Mouse (Mus musculus) forebrain, embryonic 15.5 days (tissue): ENCODE measurements around the gene Nog. TPM values are rescaled to one million over a fixed set of nuclear protein-coding genes. Genes with fewer than 3 reads are reported as not detected.
A peak's percentile ranks its signal among the peaks of the same experiment; 100 is the strongest.

Experiments
- ATAC-seq: fragments of 200-750 bp; cut with Nextera tagmentation; replicated peaks from 2 replicates; pipeline ENCODE4 v1.8.0; 2017; ENCODE audit warnings: mild to moderate bottlenecking, moderate TSS enrichment, moderate library complexity
- H3K27ac ChIP-seq: fragments of 300-500 bp; sonication (generic); replicated peaks from 2 replicates; pipeline ENCODE4 v1.5.1; 2015; ENCODE audit warnings: mild to moderate bottlenecking, inconsistent platforms
- H3K27me3 ChIP-seq: fragments of 300-500 bp; sonication (generic); 2 replicates; pipeline ENCODE4 v1.6.1; 2015; ENCODE audit warnings: inconsistent platforms
- H3K36me3 ChIP-seq: fragments of 300-500 bp; sonication (generic); 2 replicates; pipeline ENCODE4 v1.6.1; 2015; ENCODE audit warnings: mild to moderate bottlenecking, inconsistent platforms
- H3K4me1 ChIP-seq: fragments of 300-500 bp; sonication (generic); 2 replicates; pipeline ENCODE4 v1.6.1; 2015; ENCODE audit warnings: inconsistent platforms
- H3K4me2 ChIP-seq: fragments of 300-500 bp; sonication (generic); replicated peaks from 2 replicates; pipeline ENCODE4 v1.6.1; 2015; ENCODE audit warnings: mild to moderate bottlenecking, inconsistent platforms
- H3K4me3 ChIP-seq: fragments of 300-500 bp; sonication (generic); 2 replicates; pipeline ENCODE4 v1.5.1; 2015; ENCODE audit warnings: mild to moderate bottlenecking, inconsistent platforms
- H3K9ac ChIP-seq: fragments of 300-500 bp; sonication (generic); replicated peaks from 2 replicates; pipeline ENCODE4 v1.6.1; 2015; ENCODE audit warnings: mild to moderate bottlenecking, inconsistent platforms
- H3K9me3 ChIP-seq: fragments of 300-500 bp; sonication (generic); 2 replicates; pipeline ENCODE4 v1.6.1; 2016; ENCODE audit warnings: inconsistent platforms
- WGBS: fragments of 180-500 bp; shearing (Covaris S2); methylation state at CpG from one replicate; pipeline ENCODE4 v1.1.7; 2015; ENCODE audit warnings: mixed read lengths; 5-methylcytosine and 5-hydroxymethylcytosine counted together
- polyA plus RNA-seq: library from polyadenylated mRNA; unstranded; fragments of >200 nt; fragmentation: Nextera tagmentation; extraction: Ambion mirVana; gene quantifications from 2 replicates; pipeline ENCODE4 v1.2.1, GENCODE M21; 2015

The Nog gene
- polyA plus RNA-seq, 1 experiment from 2014 or later: 3.6 TPM

DNA sequence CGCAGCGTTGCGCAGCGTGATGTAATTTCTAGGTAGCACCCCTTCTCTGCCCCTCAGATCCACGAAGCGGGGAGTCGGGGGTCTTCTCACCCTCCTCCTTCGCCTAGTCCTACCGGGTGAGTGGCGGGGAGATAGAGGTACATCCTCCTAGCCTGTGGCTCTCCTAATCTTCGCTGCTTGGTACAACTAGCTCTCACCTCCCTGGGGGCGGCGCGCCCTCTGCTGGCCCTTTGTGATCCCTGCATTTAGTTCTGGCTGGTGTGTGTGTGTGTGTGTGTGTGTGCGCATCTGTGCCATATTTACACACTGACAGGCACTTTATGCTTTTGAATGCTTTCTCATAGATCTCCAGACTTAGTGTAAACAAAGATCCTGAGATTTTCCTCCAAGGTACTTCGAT lies 1.3 kb upstream of the Nog start:
- H3K27me3 ChIP-seq: peaks cover 7% of the 10 kb centered on the region; the same call in 1 of the 2 replicates
- WGBS: 2% methylated on average over 13 of the region's 16 CpGs
- H3K4me2 ChIP-seq: peak overlapping the region; percentile 96
- no peaks in the 10 kb centered on the region for H3K9me3 ChIP-seq
- H3K36me3 ChIP-seq: no peaks in the 10 kb centered on the region
- peaks cover 30% of the 10 kb centered on the region for H3K4me1 ChIP-seq
- ATAC-seq: peak; percentile 78
- H3K27ac ChIP-seq: peak overlapping the region; percentile 94
- peak overlapping the region; percentile 86 for H3K4me3 ChIP-seq
- no peak overlapping the region for H3K9ac ChIP-seq

DNA sequence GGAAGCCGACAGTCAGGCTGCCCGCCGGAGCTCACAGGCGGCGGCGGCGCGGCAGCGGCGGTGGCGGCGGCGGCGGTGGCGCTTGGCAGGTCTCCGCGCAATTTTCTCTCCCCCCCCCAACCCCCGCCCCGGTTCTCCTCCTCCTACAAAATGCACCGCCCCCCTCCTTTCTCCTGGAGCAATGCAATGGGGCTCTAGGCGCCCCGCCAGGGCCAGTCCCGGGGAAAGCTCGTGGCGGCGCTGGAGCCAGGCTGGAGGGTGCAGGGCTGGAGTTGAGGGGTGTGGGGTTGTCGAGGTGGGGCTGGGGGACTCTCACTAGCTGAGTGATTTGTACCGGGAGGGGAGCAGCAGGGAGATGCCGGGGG lies 666 bp upstream of the Nog start:
- Histone ChIP-seq H3K4me1 (peaks cover 36% of the 10 kb centered on the region), H3K9me3 (no peaks in the 10 kb centered on the region), H3K9ac (peak overlapping the region; percentile 67), H3K27ac (peak overlapping the region; percentile 94), H3K27me3 (peaks cover 7% of the 10 kb centered on the region; the same call in 1 of the 2 replicates), H3K4me2 (peak overlapping the region; percentile 96), H3K4me3 (peak overlapping the region; percentile 86), H3K36me3 (no peaks in the 10 kb centered on the region)
- WGBS: under 1% methylated on average over 23 of the region's 29 CpGs
- ATAC-seq: peak; percentile 71

DNA sequence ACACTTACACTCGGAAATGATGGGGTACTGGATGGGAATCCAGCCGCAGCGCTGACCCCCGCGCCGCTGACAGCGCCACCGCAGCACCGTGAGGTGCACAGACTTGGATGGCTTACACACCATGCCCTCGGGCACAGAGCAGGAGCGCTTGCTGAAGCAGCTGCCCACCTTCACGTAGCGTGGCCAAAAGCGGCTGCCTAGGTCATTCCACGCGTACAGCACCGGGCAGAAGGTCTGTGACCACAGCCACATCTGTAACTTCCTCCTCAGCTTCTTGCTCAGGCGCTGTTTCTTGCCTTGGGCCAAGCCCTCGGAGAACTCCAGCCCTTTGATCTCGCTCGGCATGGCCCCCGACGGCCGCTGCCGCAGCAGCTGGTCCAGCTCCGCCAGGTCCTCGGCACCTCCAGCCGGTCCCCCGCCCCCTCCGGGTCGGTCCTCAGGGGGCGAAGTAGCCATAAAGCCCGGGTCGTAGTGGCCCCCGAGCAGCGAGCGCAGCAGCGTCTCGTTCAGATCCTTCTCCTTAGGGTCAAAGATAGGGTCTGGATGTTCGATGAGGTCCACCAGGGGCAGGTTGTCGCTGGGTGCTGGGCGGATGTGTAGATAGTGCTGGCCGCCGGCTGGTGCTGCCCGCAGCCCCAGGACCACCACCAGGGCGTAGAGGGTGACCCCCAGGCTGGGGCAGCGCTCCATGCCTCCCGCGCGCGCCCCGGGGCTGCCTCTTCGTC lies 639 bp downstream of the Nog start:
- Histone ChIP-seq H3K9me3 (no peaks in the 10 kb centered on the region), H3K9ac (peak overlapping the region; percentile 67), H3K4me3 (peak overlapping the region; percentile 86), H3K27ac (peak overlapping the region; percentile 94), H3K36me3 (no peaks in the 10 kb centered on the region), H3K4me2 (peak overlapping the region; percentile 96), H3K27me3 (peaks cover 3% of the 10 kb centered on the region; the same call in 1 of the 2 replicates), H3K4me1 (peaks cover 39% of the 10 kb centered on the region)
- ATAC-seq: 0 out of 2 replicates have a peak, but pooled peaks have one; percentile 0
- WGBS: under 1% methylated on average over 53 of the region's 53 CpGs

DNA sequence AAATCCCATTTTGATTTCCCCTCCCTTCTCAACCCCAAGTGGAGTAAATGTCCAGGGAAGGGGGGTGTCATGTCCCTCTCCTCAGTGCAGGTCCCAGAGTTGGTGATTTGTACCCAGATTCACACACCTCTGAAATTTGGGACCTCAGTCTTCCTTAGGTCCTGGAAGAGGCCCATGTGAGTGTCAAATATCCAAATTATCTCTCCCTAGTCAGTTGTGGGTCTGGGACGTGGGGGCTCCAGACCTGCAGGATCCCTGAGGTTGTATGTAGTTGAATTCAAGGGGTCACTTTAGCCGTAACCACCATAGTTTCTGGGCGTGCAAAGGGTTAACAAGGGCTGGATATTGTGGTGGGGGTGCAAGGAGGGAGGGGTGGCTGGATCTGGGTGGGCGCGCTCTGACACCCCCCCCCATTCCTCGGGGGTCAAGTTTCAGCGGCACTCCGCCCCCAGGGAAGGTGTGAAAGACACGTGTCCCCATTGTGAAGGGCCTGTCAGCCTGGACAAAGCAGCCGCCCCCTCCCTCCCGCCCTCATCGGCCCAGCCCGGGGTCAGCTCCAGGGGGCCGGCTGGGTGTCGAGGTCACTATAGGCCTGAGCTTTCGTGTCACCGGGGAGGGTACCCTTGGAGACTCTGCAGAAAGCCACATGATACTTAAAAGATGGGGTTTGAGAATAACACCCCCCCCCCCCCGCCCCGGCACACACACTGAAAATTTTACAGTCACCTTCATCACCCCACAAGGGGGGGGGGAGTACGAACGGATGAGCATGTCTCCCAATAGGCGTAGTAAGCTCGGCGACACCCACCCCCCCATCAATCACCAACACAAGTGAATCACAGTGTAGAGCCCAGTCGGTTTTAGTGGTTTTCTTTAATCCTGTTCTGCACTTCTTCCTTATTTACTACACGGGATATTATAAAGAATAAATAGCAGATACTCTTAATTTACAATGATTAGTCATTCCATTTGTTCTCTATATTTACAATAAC lies 2.1 kb downstream of the Nog start:
- ATAC-seq: no peak
- peaks cover 39% of the 10 kb centered on the region for H3K4me1 ChIP-seq
- H3K9ac ChIP-seq: peak overlapping the region; percentile 4; the same call in 1 of the 2 replicates
- under 1% methylated on average over 26 of the region's 26 CpGs for WGBS
- no peaks in the 10 kb centered on the region for H3K36me3 ChIP-seq
- peak overlapping the region; percentile 90 for H3K4me2 ChIP-seq
- H3K9me3 ChIP-seq: no peaks in the 10 kb centered on the region
- H3K27me3 ChIP-seq: peaks cover 3% of the 10 kb centered on the region; the same call in 1 of the 2 replicates
- peak overlapping the region; percentile 50 for H3K4me3 ChIP-seq
- peak overlapping the region; percentile 41 for H3K27ac ChIP-seq

DNA sequence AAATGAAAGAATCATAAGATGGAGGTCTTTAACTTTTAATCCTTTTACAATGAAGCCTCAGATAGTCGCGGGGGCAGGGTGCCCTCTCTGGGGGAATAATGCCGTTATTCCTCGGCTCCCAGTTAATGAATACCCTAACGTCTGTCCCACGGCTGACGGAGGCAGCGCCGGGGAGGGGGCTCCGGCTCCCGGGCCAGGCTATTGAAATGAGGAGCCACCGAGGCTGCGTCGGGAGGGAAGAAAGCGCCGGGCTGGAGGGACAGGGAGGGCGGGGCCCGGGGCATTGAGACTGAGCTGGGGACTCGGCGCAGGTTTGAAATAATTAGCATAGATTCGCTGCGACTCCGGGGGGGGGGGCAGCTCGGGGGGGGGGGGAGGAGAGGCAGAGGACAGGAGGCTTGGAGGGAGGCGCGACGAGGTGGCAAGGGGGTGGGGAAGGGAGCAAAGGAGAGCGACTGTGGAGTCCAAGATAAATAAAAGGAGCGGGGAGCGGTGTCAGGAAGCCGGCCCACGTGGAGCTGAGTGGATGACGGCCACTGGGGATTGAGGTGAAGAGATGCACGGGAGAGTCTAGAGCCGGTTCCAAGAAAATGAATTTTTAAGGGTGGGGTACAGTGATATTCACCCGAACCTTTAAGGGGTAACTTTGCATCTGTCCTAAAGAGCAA lies 2.9 kb downstream of the Nog start:
- H3K9me3 ChIP-seq: no peaks in the 10 kb centered on the region
- peak overlapping the region; percentile 43; the same call in 1 of the 2 replicates for H3K9ac ChIP-seq
- under 1% methylated on average over 31 of the region's 36 CpGs for WGBS
- H3K27ac ChIP-seq: peak overlapping the region; percentile 77
- H3K4me2 ChIP-seq: peak overlapping the region; percentile 90
- no peaks in the 10 kb centered on the region for H3K36me3 ChIP-seq
- H3K27me3 ChIP-seq: peaks cover 3% of the 10 kb centered on the region; the same call in 1 of the 2 replicates
- ATAC-seq: peak; percentile 23
- H3K4me1 ChIP-seq: peaks cover 39% of the 10 kb centered on the region
- H3K4me3 ChIP-seq: peak overlapping the region; percentile 50

DNA sequence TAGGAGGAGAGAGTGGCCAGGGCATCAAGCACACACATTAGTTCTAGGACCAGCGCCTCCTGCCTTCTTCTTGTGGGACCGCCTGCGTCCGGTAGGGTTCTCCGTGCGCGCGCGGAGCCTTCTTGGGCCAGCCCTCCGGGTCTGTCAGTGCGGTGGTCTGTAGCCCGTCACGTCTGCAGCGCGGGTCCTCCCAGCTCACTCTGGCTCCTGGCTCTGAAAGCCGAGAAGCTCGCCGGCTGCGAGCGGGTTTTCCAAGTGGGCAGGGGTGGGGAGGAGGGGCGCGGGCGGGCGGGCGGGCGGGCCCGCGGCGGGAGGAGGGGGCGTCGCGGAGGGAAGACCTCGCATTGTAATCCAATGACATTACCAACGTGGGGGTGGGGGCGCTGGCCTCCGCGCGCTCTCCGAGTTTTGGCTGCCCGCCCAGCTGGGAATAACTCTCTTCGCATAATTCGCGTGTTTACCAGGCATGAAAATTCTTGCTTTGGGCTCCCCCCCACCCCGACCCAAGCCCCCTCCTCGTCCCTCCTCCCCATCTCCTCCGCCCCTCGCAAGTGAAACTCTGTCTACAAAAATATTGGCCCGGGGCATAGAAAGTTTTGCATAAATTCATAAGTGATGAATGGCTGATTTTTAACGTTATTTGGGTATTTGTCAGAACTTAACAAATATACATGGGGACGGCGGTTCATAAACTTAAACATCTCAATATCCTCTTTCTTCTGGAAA lies 3.7 kb downstream of the Nog start:
- Histone ChIP-seq H3K27ac (peak overlapping the region; percentile 77), H3K27me3 (peaks cover 3% of the 10 kb centered on the region; the same call in 1 of the 2 replicates), H3K9me3 (no peaks in the 10 kb centered on the region), H3K9ac (peak overlapping the region; percentile 43), H3K4me2 (peak overlapping the region; percentile 90), H3K36me3 (no peaks in the 10 kb centered on the region), H3K4me3 (peak overlapping the region; percentile 50), H3K4me1 (peaks cover 39% of the 10 kb centered on the region)
- peak; percentile 59 for ATAC-seq
- WGBS: 0% methylated on average over 44 of the region's 51 CpGs

DNA sequence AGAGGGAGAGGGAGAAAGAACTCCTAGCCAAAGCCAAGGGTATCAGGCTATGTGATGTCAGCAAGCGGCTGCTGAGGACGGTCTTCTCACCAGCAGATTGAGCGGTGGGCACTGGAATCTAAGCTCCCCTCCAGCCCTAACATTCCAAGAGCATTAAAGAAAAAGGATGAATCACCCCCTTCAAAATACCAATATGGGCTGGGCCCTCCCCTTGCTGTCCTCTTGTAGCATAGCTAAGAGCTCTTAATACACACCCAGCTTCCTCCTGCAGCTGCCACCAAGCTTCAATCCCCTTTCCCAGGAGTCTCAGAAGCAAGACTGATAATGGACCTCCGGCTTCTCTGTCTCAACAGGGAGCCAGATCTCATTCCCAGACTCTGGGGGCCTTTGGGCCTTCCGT lies 4.6 kb downstream of the Nog start:
- no peaks in the 10 kb centered on the region for H3K36me3 ChIP-seq
- no peaks in the 10 kb centered on the region for H3K9me3 ChIP-seq
- H3K4me3 ChIP-seq: 0 out of 2 replicates have a peak overlapping the region, but pooled peaks have one; percentile 50
- H3K27me3 ChIP-seq: peaks cover 3% of the 10 kb centered on the region; the same call in 1 of the 2 replicates
- no peak for ATAC-seq
- peak overlapping the region; percentile 90; the same call in 1 of the 2 replicates for H3K4me2 ChIP-seq
- peaks cover 39% of the 10 kb centered on the region for H3K4me1 ChIP-seq
- 0 out of 2 replicates have a peak overlapping the region, but pooled peaks have one; percentile 77 for H3K27ac ChIP-seq
- H3K9ac ChIP-seq: peak overlapping the region; percentile 40; the same call in 1 of the 2 replicates
- 31% methylated on average over 5 of the region's 5 CpGs for WGBS

DNA sequence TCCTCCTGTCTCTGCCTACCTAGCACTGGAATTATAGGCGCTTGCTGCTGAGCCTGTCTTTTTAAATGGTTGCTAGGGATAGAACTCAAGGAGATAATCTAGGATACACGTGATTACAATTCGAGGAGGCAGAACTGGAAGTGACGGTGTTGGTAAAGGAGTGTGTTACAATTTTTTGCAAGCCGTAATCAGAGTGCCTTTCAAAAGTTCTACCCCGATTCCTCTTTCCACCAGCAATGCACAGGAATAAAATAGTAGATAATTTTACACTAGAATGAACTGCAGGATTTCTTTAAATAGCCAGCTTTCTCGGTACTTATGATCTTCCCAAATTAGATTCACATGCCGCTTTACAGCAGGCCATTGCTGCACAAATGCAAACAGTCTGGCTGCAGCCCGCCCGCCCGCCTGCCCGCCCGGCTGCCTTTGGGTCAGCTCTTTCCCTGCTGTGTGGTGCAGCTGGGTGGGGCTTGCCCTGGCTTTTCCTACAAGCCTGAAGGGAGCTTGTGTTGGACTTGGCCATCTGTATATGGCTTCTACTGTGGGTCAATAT lies 32.2 kb downstream of the Nog start:
- no peaks in the 10 kb centered on the region for H3K36me3 ChIP-seq
- no peak overlapping the region for H3K4me3 ChIP-seq
- H3K27me3 ChIP-seq: no peaks in the 10 kb centered on the region
- H3K27ac ChIP-seq: no peak overlapping the region
- H3K4me2 ChIP-seq: no peak overlapping the region
- H3K9me3 ChIP-seq: no peaks in the 10 kb centered on the region
- H3K4me1 ChIP-seq: peaks cover 5% of the 10 kb centered on the region; the same call in 1 of the 2 replicates
- no peak for ATAC-seq
- 85% methylated on average over 13 of the region's 13 CpGs for WGBS
- H3K9ac ChIP-seq: no peak overlapping the region

DNA sequence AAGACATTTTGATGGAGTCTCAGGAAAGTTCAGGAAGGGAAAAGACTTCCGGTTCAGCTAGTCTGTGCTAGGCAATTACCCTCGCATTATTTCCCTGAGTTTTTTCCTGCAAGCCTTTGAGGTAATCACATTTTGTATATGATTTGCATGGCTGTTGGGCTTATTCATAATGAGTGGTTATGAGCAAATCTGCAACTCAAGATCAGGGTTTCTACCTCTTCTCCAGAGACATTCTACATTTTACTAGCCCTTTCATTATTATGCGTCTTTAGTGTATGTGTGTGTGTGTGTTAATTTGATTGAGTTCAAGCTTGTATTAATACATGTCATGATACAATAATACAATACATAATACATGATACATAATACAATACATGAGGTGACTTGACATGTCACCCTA lies 34.6 kb downstream of the Nog start:
- Histone ChIP-seq H3K4me2 (no peak overlapping the region), H3K9ac (no peak overlapping the region), H3K4me3 (no peak overlapping the region), H3K27me3 (no peaks in the 10 kb centered on the region), H3K36me3 (no peaks in the 10 kb centered on the region), H3K27ac (no peak overlapping the region), H3K4me1 (peaks cover 9% of the 10 kb centered on the region), H3K9me3 (no peaks in the 10 kb centered on the region)
- no peak for ATAC-seq
- 95% methylated on average over 3 of the region's 3 CpGs for WGBS

DNA sequence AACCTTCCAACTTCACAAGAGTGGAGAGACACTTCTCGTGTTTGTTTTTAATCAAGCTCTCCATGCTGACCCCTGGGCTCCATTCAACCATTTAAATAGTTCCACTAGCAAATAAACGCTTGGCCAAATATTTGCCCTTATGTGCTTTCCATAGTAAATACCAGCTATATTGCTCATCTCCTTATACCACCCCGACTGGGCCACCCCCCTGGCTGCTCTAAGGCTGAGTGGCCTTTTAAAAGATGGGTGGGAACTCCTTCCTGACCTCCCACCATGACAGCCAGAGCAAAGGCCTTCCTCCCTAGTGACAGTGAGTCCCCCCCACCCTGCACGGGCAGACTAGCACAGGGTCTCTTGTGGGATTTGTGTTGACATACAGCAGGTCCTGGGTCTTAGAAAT lies 37.1 kb downstream of the Nog start:
- Histone ChIP-seq H3K9ac (no peak overlapping the region), H3K4me2 (no peak overlapping the region), H3K27me3 (no peaks in the 10 kb centered on the region), H3K36me3 (no peaks in the 10 kb centered on the region), H3K4me1 (peaks cover 9% of the 10 kb centered on the region), H3K4me3 (no peak overlapping the region), H3K27ac (no peak overlapping the region), H3K9me3 (no peaks in the 10 kb centered on the region)
- WGBS: 76% methylated on average over 4 of the region's 4 CpGs
- no peak for ATAC-seq
